Mouse (Mus musculus) embryonic facial prominence, embryonic 11.5 days (tissue): Measurements from ENCODE around the gene Olfr1310. TPM values are rescaled to one million over a fixed set of nuclear protein-coding genes. Genes with fewer than 3 reads are reported as not detected.

ENCODE experiments used
- polyA plus RNA-seq: library from polyadenylated mRNA; unstranded; fragments of >200 nt; fragmentation: Nextera tagmentation; extraction: Ambion mirVana; gene quantifications from 2 replicates; pipeline ENCODE4 v1.2.1, GENCODE M21; 2014

Olfr1310 gene
- polyA plus RNA-seq, 1 experiment from 2014 or later: not detected

Other genes with a start within 250 kb of the Olfr1310 start
- gene Olfr1302, start 235.3 kb downstream of the Olfr1310 start, polyA plus RNA-seq: not detected in 2 replicates
- gene Olfr1303, start 192.4 kb downstream of the Olfr1310 start, polyA plus RNA-seq: not detected in 2 replicates
- gene Olfr1305, start 135.6 kb downstream of the Olfr1310 start, polyA plus RNA-seq: not detected in 2 replicates
- not detected in 2 replicates for gene Olfr1306, start 96.4 kb downstream of the Olfr1310 start, polyA plus RNA-seq
- gene Olfr1307, start 63.3 kb downstream of the Olfr1310 start, polyA plus RNA-seq: not detected in 2 replicates
- not detected in 2 replicates for gene Olfr1308, start 47.8 kb downstream of the Olfr1310 start, polyA plus RNA-seq
- not detected in 2 replicates for gene Olfr1309, start 22.4 kb downstream of the Olfr1310 start, polyA plus RNA-seq
- not detected in 2 replicates for gene Olfr1311, start 11.7 kb upstream of the Olfr1310 start, polyA plus RNA-seq
- gene Olfr1312, start 37.5 kb upstream of the Olfr1310 start, polyA plus RNA-seq: not detected in 2 replicates
- not detected in 2 replicates for gene Olfr1313, start 65.1 kb upstream of the Olfr1310 start, polyA plus RNA-seq
- not detected in 2 replicates for gene Olfr1314, start 84.1 kb upstream of the Olfr1310 start, polyA plus RNA-seq
- not detected in 2 replicates for gene Olfr1315-ps1, start 102.7 kb upstream of the Olfr1310 start, polyA plus RNA-seq
- not detected in 2 replicates for gene Olfr1316, start 122.3 kb upstream of the Olfr1310 start, polyA plus RNA-seq
- gene Olfr1317, start 127.6 kb upstream of the Olfr1310 start, polyA plus RNA-seq: not detected in 2 replicates
- gene Olfr1318, start 141.5 kb upstream of the Olfr1310 start, polyA plus RNA-seq: not detected in 2 replicates
- 10.5 and 11.8 TPM in 2 replicates for gene Lpcat4, start 226.8 kb upstream of the Olfr1310 start, polyA plus RNA-seq
- 0.06 TPM in 1 of 2 replicates, not detected in the other for gene Nutm1, start 246.6 kb upstream of the Olfr1310 start, polyA plus RNA-seq
- gene Nop10, start 249.2 kb upstream of the Olfr1310 start, polyA plus RNA-seq: 181 and 189 TPM in 2 replicates